Mouse (Mus musculus): ENCODE measurements around the gene Sh3bgrl2. TPM values are rescaled to one million over a fixed set of nuclear protein-coding genes. Genes with fewer than 3 reads are reported as not detected.

Gene Sh3bgrl2
- polyA plus RNA-seq, 1 experiment from 2014 or later, result 10.9 TPM

DNA sequence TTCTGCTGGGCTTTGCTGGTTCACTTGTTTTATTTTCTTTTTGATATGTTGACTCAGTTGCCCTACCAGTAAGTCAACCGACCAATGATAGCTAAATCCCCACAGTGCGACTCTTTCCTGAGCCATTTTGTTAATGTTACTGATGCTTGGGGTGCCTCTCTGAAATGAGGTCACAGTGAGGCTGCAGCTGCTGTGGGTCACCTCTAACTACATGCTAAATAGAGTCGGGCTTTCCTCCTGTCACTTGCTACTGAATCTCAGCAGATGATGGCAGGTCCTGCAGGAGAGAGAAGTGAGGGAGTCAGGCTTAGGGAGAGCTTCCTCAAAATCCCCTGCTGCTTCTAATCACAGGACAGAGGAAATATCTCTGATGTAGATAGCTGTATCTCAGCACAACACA lies 100.6 kb downstream of the Sh3bgrl2 start:
- ATAC-seq (ENCODE audit: low FRiP score), result no peak
- H3K27ac ChIP-seq, result no peak overlapping the region
- H3K4me3 ChIP-seq, result no peak overlapping the region
- H3K4me1 ChIP-seq (replicated peaks), result peaks cover 19% of the 10 kb centered on the region
- H3K9me3 ChIP-seq, result no peaks in the 10 kb centered on the region
- no peaks in the 10 kb centered on the region for H3K36me3 ChIP-seq
- H3K4me2 ChIP-seq, result no peak overlapping the region
- H3K27me3 ChIP-seq, result 0 out of 2 replicates have a peak, but pooled peaks cover 2% of the 10 kb centered on the region
- WGBS, result 15% methylated on average over 3 of the region's 3 CpGs
- H3K9ac ChIP-seq, result no peak overlapping the region

DNA sequence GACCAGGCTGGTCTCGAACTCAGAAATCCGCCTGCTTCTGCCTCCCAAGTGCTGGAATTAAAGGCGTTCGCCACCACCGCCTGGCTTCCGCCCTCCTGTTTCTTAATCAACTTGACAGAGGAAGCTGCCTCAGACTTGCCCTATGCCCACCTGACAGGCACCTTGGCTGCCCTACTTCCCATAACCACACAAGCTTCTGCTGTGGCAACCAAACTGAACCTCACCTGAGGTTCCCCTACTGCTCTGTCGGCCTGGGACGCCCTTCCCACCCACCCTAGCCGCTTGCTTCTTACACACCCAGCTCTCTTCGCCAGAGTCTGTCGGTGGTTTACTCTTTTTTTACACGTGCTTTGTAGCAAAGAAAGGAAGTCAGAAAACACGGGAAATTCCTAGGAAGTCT lies 103.9 kb downstream of the Sh3bgrl2 start:
- peaks cover 14% of the 10 kb centered on the region for H3K4me1 ChIP-seq (replicated peaks)
- H3K36me3 ChIP-seq, result no peaks in the 10 kb centered on the region
- no peak overlapping the region for H3K9ac ChIP-seq
- H3K4me3 ChIP-seq, result no peak overlapping the region
- 0 out of 2 replicates have a peak, but pooled peaks cover 2% of the 10 kb centered on the region for H3K27me3 ChIP-seq
- no peaks in the 10 kb centered on the region for H3K9me3 ChIP-seq
- no peak for ATAC-seq (ENCODE audit: low FRiP score)
- 89% methylated on average over 13 of the region's 13 CpGs for WGBS
- H3K4me2 ChIP-seq, result no peak overlapping the region
- H3K27ac ChIP-seq, result no peak overlapping the region

DNA sequence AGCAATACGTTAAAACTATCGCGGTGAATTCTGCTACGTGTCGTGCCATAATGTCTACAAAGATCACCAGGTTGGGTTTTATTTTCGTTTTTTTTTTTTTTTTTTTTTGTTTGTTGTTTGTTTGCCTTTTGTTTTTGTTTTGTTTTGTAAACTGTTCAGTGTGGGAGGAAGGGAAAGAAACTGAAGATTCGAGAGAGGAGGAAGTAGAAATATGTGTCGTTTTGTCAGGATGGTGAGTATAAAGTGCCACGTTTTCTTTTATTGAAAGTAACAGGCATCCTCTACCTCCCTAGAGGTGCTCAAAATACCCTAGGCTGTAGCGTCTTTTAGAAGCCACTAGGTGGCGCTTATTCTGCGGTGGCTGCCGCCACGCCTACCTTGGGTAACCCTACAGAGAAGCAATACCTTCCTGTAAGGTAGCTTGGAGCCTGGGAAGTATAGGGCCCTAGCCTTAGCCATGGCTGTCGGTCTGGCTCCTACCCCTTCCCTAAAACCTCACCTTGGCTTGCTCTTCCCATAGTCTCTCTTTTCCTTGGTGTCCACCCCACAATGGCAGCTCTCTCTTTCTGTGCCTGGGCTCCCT lies 104.6 kb downstream of the Sh3bgrl2 start:
- Histone ChIP-seq H3K4me3 (no peak overlapping the region), H3K9me3 (no peaks in the 10 kb centered on the region), H3K4me2 (no peak overlapping the region), H3K27ac (no peak overlapping the region), H3K36me3 (no peaks in the 10 kb centered on the region), H3K27me3 (0 out of 2 replicates have a peak, but pooled peaks cover 2% of the 10 kb centered on the region), H3K4me1 (replicated peaks) (peaks cover 15% of the 10 kb centered on the region), H3K9ac (no peak overlapping the region)
- no peak for ATAC-seq (ENCODE audit: low FRiP score)
- WGBS, result 31% methylated on average over 15 of the region's 15 CpGs

DNA sequence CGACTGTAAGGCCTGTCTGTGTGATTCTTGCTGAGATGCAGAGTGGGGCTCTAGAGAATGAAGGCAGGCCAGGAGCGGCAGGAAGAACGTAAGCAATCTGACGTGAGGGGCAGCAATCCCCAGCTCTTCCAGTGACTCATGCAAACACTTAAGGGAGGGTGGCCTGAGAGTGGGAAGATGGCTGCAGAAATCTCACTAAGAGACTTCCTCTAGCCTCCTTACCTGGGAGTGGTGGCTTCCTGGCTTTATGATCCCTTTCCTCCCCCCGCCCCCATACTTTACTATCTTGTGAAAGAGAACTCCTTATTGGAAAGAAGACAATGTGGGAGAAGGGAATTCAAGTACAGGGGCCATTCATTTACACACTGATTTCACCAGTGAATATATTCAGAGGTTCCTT lies 106.5 kb downstream of the Sh3bgrl2 start:
- Histone ChIP-seq H3K27ac (no peak overlapping the region), H3K4me2 (no peak overlapping the region), H3K27me3 (0 out of 2 replicates have a peak, but pooled peaks cover 2% of the 10 kb centered on the region), H3K9ac (no peak overlapping the region), H3K9me3 (no peaks in the 10 kb centered on the region), H3K36me3 (no peaks in the 10 kb centered on the region), H3K4me3 (no peak overlapping the region), H3K4me1 (replicated peaks) (peaks cover 5% of the 10 kb centered on the region)
- 73% methylated on average over 5 of the region's 5 CpGs for whole genome bisulfite sequencing
- no peak for ATAC-seq (ENCODE audit: low FRiP score)

DNA sequence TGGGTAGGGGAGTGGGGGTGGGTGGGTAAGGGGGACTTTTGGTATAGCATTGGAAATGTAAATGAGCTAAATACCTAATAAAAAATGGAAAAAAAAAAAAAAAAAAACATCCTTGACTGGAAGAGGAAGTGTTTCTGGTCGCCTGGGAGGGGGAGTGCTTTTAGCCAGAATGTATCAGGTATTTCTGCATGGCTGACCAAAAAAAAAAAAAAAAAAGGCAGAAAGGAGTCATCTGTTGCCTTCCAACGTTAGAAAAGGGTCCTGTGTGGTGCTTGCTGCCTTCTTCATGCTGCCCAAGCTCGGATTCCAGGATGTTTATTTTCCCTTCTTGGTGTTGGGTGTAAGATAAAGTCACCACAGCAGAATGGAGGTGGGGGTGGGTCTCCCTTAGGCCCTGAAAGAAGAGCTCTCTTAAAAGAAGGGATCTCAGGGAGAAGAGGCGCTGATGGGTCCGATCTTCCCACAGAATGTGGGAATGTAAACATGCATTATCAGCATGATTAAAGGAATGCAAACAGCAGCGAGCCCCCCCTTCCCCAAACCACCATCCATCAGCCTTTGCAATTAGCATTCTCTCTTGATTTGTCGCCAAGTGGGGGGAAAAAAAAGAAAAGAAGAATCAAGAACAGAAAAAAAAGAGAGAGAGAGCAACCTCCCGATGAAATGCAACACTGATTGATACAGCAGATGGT lies 109.0 kb downstream of the Sh3bgrl2 start:
- Histone ChIP-seq H3K9me3 (no peaks in the 10 kb centered on the region), H3K27me3 (0 out of 2 replicates have a peak, but pooled peaks cover 2% of the 10 kb centered on the region), H3K9ac (0 out of 2 replicates have a peak overlapping the region, but pooled peaks have one; percentile 35), H3K27ac (peak overlapping the region; percentile 84), H3K4me1 (replicated peaks) (peaks cover 5% of the 10 kb centered on the region), H3K36me3 (no peaks in the 10 kb centered on the region), H3K4me2 (peak overlapping the region; percentile 45), H3K4me3 (peak overlapping the region; percentile 20; the same call in 1 of the 2 replicates)
- WGBS, result 17% methylated on average over 8 of the region's 8 CpGs
- ATAC-seq (ENCODE audit: low FRiP score), result peak; percentile 47

DNA sequence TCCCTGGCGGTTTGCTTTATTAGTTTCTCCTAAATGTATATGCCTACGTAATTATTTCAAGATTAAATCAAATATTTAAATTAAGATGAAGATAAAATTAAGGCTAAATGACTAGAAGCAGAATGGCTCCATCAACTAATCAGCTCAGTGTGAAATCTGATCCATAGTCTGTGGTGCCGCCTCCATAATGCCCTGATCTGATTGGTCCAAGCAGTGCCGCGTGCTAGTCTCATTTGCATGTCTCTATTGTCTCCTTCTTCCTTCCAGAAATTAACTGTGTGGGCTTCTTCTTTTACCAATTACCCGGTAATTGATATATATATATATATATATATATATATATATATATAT lies 109.5 kb downstream of the Sh3bgrl2 start:
- H3K4me3 ChIP-seq, result peak overlapping the region; percentile 20; the same call in 1 of the 2 replicates
- ATAC-seq (ENCODE audit: low FRiP score), result peak; percentile 88
- H3K4me2 ChIP-seq, result peak overlapping the region; percentile 45
- H3K36me3 ChIP-seq, result no peaks in the 10 kb centered on the region
- H3K9me3 ChIP-seq, result no peaks in the 10 kb centered on the region
- peak overlapping the region; percentile 84 for H3K27ac ChIP-seq
- no peak overlapping the region for H3K9ac ChIP-seq
- peaks cover 5% of the 10 kb centered on the region for H3K4me1 ChIP-seq (replicated peaks)
- H3K27me3 ChIP-seq, result 0 out of 2 replicates have a peak, but pooled peaks cover 2% of the 10 kb centered on the region
- WGBS, result 20% methylated on average over 6 of the region's 6 CpGs

DNA sequence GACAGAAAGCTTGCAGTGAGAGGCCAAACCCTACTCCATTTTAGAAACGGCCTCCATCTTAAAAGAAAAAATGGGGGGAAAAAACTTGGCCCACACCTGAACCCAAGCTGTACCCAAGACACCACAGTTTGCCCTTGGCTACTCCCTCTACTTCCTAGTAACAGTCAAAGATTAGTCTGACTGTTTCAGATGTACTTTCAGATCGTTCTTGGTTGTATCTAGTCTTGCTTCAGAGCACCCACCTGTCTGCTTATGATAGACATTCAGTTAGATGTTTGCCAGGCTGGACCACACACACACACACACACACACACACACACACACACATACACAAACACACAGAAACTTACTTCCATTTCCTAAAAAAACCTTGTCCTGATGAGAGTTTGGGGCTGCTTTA lies 111.0 kb downstream of the Sh3bgrl2 start:
- Histone ChIP-seq H3K4me2 (no peak overlapping the region), H3K27ac (no peak overlapping the region), H3K27me3 (no peaks in the 10 kb centered on the region), H3K36me3 (no peaks in the 10 kb centered on the region), H3K4me1 (replicated peaks) (peaks cover 7% of the 10 kb centered on the region), H3K9ac (no peak overlapping the region), H3K4me3 (no peak overlapping the region), H3K9me3 (no peaks in the 10 kb centered on the region)
- no peak for ATAC-seq (ENCODE audit: low FRiP score)
- 88% methylated on average over 2 of the region's 2 CpGs for WGBS

DNA sequence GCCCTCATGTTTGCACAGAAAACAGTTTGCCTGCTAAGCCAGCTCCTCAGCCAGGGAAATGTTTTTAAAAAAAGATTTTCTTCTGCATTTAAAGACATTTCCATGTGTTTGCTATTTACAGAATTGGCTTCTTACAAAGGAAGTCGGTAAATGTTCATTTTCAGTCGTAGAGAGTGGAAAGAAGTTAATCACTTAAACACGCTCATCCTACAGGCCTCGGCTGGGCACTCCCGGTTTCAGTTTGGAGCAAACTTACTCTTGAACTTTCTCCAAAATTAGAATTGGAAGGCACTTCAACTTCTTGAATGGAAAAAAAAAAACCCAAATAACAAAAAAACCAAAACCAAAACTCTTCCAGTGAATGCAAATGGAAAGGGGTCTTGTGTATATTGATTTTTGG lies 113.7 kb downstream of the Sh3bgrl2 start:
- H3K4me1 ChIP-seq (replicated peaks), result peaks cover 16% of the 10 kb centered on the region
- H3K4me3 ChIP-seq, result no peak overlapping the region
- H3K36me3 ChIP-seq, result no peaks in the 10 kb centered on the region
- ATAC-seq (ENCODE audit: low FRiP score), result no peak
- H3K4me2 ChIP-seq, result no peak overlapping the region
- H3K27ac ChIP-seq, result no peak overlapping the region
- no peaks in the 10 kb centered on the region for H3K9me3 ChIP-seq
- no peak overlapping the region for H3K9ac ChIP-seq
- WGBS, result 92% methylated on average over 5 of the region's 5 CpGs
- H3K27me3 ChIP-seq, result no peaks in the 10 kb centered on the region

DNA sequence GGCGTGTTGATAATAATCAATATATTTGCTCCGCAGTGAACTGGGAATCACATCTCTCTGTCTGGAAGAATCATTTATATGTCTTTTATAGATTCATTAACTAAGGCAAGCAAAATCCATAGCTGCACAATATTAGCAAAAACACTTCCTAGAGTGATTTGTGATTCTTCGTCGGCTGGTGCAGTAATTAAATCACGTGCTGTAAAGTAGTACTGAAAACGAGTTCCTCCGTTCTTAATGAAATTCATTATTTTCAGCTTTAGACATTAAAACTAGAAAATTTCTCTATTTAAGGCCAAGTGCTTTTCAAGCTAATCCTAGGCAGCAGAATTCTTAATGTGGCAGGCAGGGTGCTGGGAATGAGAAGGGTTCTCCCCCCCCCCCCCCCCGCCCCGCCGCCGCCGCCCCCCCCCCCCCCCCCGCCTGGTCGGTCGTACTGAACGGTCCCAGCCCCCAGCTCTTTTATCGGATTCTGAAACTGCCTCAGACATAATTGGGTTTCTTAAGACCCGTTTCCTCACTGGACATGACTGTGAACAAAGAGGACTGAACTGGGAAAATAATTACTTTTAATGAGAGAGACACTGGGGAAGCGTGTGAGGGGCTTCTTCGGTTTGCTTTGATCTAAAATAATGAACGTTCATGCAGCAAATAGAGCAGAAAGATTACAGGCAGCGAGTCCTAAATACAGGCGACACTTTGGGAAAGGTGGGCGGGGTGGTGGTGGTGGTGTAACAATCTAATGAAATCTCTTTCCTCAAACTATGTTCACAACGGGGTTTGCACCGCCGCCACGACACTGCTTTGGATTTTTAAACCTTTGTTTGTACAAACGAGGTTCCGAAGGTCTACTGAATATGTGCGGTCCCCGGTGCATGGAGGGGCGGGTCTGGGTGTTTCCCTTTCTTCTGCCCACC lies 116.1 kb downstream of the Sh3bgrl2 start:
- peak; percentile 75 for ATAC-seq (ENCODE audit: low FRiP score)

DNA sequence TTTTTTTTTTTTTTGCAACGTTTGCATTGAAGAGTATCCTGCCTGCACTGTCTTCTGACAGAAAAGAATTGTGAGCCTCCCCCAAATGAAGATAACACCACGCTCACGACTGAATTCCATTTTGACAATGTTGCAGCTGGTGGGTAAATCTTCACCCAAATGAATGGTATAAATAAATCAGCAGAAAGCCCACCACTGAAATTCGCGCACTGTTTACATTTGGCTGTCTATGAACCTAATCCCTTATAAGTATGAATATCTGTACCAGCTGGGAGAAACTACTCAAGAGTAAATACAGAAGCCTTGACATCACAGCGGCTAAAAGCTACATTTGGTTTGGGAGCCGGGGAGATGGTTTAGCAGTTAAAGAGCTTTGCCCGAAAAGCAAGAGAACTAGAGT lies 116.8 kb downstream of the Sh3bgrl2 start:
- 38% methylated on average over 8 of the region's 8 CpGs for WGBS
- Histone ChIP-seq H3K9me3 (no peaks in the 10 kb centered on the region), H3K9ac (peak overlapping the region; percentile 67), H3K4me1 (replicated peaks) (peaks cover 11% of the 10 kb centered on the region), H3K4me3 (peak overlapping the region; percentile 41), H3K36me3 (no peaks in the 10 kb centered on the region), H3K27me3 (no peaks in the 10 kb centered on the region), H3K27ac (peak overlapping the region; percentile 90), H3K4me2 (peak overlapping the region; percentile 61)
- ATAC-seq (ENCODE audit: low FRiP score), result peak; percentile 37; the same call in 1 of the 2 replicates

More for the DNA sequence above, 116.1 kb downstream of the Sh3bgrl2 start:
- 15% methylated on average over 24 of the region's 33 CpGs for WGBS
- Histone ChIP-seq H3K27me3 (no peaks in the 10 kb centered on the region), H3K27ac (peak overlapping the region; percentile 90), H3K9ac (peak overlapping the region; percentile 67), H3K4me2 (peak overlapping the region; percentile 61), H3K4me1 (replicated peaks) (peaks cover 11% of the 10 kb centered on the region), H3K4me3 (peak overlapping the region; percentile 41), H3K9me3 (no peaks in the 10 kb centered on the region), H3K36me3 (no peaks in the 10 kb centered on the region)

DNA sequence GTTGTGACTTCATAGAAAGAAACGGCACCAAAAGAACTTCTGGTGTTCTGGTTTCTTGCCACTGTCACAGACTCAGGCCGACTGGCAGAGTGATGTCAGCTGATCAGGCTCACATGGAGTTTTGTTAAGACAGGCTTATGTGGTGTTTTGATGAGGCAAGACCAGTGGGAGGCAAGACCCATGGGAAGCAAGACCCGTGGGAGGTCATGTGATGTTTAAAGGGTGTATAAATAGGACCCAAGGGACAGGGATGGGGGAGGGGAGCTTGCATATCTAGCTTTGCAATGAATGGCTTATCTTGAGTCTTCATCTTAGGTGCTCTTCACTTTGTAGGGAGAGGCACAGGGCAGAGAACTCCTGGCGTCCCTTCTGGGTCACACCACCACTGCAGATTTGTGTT lies 118.9 kb downstream of the Sh3bgrl2 start:
- no peak for ATAC-seq (ENCODE audit: low FRiP score)
- Histone ChIP-seq H3K9me3 (no peaks in the 10 kb centered on the region), H3K36me3 (no peaks in the 10 kb centered on the region), H3K4me1 (replicated peaks) (peaks cover 11% of the 10 kb centered on the region), H3K27ac (no peak overlapping the region), H3K9ac (no peak overlapping the region), H3K27me3 (no peaks in the 10 kb centered on the region), H3K4me3 (no peak overlapping the region), H3K4me2 (no peak overlapping the region)
- WGBS, result 74% methylated on average over 4 of the region's 4 CpGs

DNA sequence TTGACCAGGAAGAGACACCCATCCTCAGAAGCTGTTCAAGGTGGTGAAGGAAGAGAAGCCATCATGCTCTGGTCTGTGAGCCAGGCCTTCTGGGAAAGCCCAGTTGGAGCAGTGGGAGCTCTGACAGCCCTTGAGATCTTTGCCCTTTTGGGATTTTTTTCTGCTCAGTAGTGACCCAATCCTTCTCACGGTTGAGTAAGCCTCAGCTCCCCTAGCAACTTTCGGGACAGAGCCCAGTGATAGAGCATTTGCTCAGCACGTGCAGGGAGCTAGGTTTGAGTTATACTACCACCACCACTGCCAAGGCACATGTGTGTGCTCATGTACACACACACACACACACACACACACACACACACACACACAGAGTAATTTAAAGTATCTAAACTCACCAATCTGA lies 131.5 kb downstream of the Sh3bgrl2 start:
- no peaks in the 10 kb centered on the region for H3K36me3 ChIP-seq
- no peak overlapping the region for H3K27ac ChIP-seq
- WGBS, result 43% methylated on average over 3 of the region's 3 CpGs
- H3K9ac ChIP-seq, result no peak overlapping the region
- no peaks in the 10 kb centered on the region for H3K27me3 ChIP-seq
- ATAC-seq (ENCODE audit: low FRiP score), result no peak
- H3K4me3 ChIP-seq, result no peak overlapping the region
- no peak overlapping the region for H3K4me2 ChIP-seq
- H3K4me1 ChIP-seq (replicated peaks), result peaks cover 9% of the 10 kb centered on the region; the same call in 1 of the 2 replicates
- no peaks in the 10 kb centered on the region for H3K9me3 ChIP-seq
